Mouse (Mus musculus) embryonic facial prominence, embryonic 11.5 days (tissue): ENCODE measurements around the gene Gm20388. TPM values are rescaled to one million over a fixed set of nuclear protein-coding genes. Genes with fewer than 3 reads are reported as not detected.

Experiments used
- ATAC-seq: fragments of 200-750 bp; cut with Nextera tagmentation; replicated peaks from 2 replicates; pipeline ENCODE4 v1.8.0; 2017; ENCODE audit warnings: low read depth; ENCODE audit not compliant: insufficient number of reproducible peaks, low FRiP score, low TSS enrichment
- DNase-seq: peaks from one replicate; pipeline ENCODE4 v3.0.0-alpha.2; 2015; ENCODE audit warnings: low spot score
- H3K27ac ChIP-seq: fragments of 300-500 bp; sonication (generic); replicated peaks from 2 replicates; pipeline ENCODE4 v1.5.1; 2014; ENCODE audit warnings: mild to moderate bottlenecking, low read depth, low read length, control low read depth
- H3K27me3 ChIP-seq: fragments of 300-500 bp; sonication (generic); 2 replicates; pipeline ENCODE4 v1.6.1; 2014; ENCODE audit warnings: mild to moderate bottlenecking, low read length, moderate library complexity, mixed read lengths; ENCODE audit not compliant: control insufficient read depth, insufficient read depth
- H3K36me3 ChIP-seq: fragments of 300-500 bp; sonication (generic); replicated peaks from 2 replicates; pipeline ENCODE4 v1.6.1; 2014; ENCODE audit warnings: low read depth, mild to moderate bottlenecking, low read length, moderate library complexity, mixed read lengths; ENCODE audit not compliant: control insufficient read depth, insufficient read depth
- H3K4me1 ChIP-seq: fragments of 300-500 bp; sonication (generic); 2 replicates; pipeline ENCODE4 v1.6.1; 2014; ENCODE audit warnings: low read length, mixed read lengths; ENCODE audit not compliant: control insufficient read depth, insufficient read depth
- H3K4me2 ChIP-seq: fragments of 300-500 bp; sonication (generic); 2 replicates; pipeline ENCODE4 v1.6.1; 2014; ENCODE audit warnings: low read depth, mild to moderate bottlenecking, control low read depth, low read length, moderate library complexity
- H3K4me3 ChIP-seq: fragments of 300-500 bp; sonication (generic); 2 replicates; pipeline ENCODE4 v1.5.1; 2014; ENCODE audit warnings: low read depth, low read length, control low read depth
- H3K9ac ChIP-seq: fragments of 300-500 bp; sonication (generic); replicated peaks from 2 replicates; pipeline ENCODE4 v1.6.1; 2014; ENCODE audit warnings: mild to moderate bottlenecking, control low read depth, low read length
- H3K9me3 ChIP-seq: fragments of 300-500 bp; sonication (generic); replicated peaks from 2 replicates; pipeline ENCODE4 v1.6.1; 2016; ENCODE audit warnings: mild to moderate bottlenecking, low read length, inconsistent platforms, mixed read lengths; ENCODE audit not compliant: control insufficient read depth
- WGBS: fragments of 180-500 bp; shearing (Covaris S2); extraction: QIAGEN DNeasy Blood & Tissue Kit; methylation state at CpG from one replicate; pipeline ENCODE4 v1.1.7; 2014; 5-methylcytosine and 5-hydroxymethylcytosine counted together
- polyA plus RNA-seq: library from polyadenylated mRNA; unstranded; fragments of >200 nt; fragmentation: Nextera tagmentation; extraction: Ambion mirVana; gene quantifications from 2 replicates; pipeline ENCODE4 v1.2.1, GENCODE M21; 2014

Gene Gm20388
- polyA plus RNA-seq, 1 experiment from 2014 or later, result 3.1 TPM

DNA sequence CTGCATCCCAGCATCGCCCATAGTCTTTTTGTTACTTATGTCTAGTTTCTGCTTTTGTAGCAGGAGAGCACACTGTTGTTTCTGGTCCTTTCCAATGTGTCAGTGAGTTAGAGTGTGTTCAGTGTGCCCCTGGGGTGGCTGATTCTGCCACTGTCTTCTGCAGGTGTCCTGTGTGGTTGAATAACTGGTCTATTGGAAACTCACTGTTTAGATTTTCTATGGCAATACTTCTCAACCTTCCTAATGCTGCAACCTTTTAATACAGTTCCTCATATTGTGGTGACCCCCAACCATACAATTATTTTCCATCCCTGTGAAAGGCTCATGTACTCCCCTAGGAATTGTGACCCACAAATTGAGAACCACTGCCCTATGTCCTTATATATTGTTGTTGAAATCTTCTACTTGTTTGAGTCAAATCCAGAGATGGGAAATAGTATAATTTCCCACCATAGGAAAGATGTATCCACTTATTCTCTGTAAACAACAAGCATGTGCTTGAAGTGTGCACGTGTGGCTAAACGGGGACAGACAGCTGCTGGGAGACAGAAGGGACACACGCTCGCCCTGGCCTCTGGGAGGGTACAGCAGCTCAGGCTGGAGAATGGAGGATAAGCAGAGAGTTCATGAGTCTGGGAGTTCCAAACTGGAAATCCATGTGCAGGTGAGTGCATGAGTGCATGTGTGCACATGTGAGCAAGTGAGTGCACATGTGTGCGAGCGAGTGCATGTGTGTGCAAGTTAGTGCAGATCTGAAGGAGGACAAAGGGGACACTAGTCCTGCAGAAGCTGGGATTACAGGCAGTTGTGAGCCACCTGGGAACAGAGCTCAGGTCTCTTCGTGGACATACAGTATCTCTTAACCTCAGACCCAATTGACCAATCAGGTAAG, 1931.7 kb downstream of the Gm20388 start:
- Histone ChIP-seq H3K36me3 (no peaks in the 10 kb centered on the region), H3K4me1 (no peaks in the 10 kb centered on the region), H3K4me3 (no peak overlapping the region), H3K27ac (no peak overlapping the region), H3K4me2 (no peak overlapping the region), H3K27me3 (no peaks in the 10 kb centered on the region), H3K9me3 (no peaks in the 10 kb centered on the region), H3K9ac (no peak overlapping the region)
- 85% methylated on average over 8 of the region's 8 CpGs for WGBS
- DNase-seq, result no peak
- no peak for ATAC-seq

DNA sequence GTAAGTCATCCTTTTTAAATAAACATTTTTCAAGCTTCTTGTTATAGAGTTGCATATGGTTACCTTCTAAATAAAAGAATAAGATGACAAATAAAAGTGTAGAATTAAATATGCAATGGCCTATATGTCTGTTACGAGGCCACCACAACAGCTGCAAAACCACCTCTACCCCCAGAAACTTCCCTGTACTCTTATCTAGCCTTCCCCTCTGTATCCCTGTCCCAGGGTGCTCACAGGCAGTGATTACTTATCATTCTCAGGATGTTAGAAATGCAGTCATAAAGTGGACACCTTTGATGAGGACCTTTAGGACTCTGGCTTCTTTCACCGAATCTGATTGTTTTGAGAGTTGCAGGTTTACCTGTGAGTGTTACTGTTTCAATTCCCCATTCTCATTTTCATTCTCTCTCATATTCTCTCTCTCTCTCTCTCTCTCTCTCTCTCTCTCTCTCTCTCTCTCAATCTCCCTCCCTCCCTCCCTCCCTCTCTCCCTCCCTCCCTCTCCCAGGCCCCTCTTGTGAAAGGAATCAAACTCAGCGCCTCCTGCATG, 1932.6 kb downstream of the Gm20388 start:
- no peak overlapping the region for H3K4me3 ChIP-seq
- no peak overlapping the region for H3K27ac ChIP-seq
- H3K36me3 ChIP-seq, result no peaks in the 10 kb centered on the region
- no peak for ATAC-seq
- no peaks in the 10 kb centered on the region for H3K9me3 ChIP-seq
- H3K9ac ChIP-seq, result no peak overlapping the region
- H3K4me1 ChIP-seq, result no peaks in the 10 kb centered on the region
- no peaks in the 10 kb centered on the region for H3K27me3 ChIP-seq
- DNase-seq, result no peak
- H3K4me2 ChIP-seq, result no peak overlapping the region
- 82% methylated on average over 3 of the region's 3 CpGs for WGBS

DNA sequence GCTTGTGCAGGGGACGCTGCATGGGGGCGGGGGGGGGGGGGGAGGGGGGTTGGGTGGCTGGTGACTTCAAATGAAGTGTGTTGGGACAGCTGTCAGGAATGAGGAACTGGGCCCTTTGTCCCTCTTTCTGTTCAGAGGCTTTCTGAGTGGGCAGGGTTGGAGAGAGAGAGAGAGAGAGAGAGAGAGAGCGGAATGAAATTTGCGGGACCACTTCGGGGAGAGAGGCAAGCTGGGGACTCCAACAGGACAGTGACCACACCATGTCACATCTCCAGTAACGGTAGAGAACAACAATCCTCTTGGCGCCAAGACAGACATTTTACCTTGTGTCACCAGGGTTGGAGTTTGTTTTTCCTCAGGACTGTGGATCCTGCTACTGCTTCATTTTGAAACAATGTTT, 1934.1 kb downstream of the Gm20388 start:
- Histone ChIP-seq H3K9me3 (no peaks in the 10 kb centered on the region), H3K27me3 (no peaks in the 10 kb centered on the region)
- no peak for ATAC-seq

DNA sequence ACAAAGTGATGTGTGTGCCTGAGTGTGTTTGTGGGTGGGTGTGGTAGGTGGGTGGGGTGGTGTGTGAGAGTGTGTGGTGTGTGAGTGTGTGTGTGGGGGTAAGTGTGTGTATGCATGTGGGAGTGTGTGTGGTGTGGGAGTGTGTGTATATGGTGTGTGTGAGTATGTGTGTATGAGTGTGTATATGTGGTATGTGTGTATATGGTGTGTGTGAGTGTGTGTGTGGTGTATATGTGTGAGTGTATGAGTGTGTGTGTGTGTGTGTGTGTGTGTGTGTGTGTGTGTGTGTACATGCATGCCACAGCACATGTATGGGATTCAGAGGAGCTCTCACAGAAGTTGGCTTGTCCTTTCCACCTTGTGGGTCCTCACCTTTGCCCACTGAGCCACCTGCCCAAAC, 1936.2 kb downstream of the Gm20388 start:
- no peak overlapping the region for H3K27ac ChIP-seq
- no peaks in the 10 kb centered on the region for H3K4me1 ChIP-seq
- H3K9me3 ChIP-seq, result no peaks in the 10 kb centered on the region
- H3K4me2 ChIP-seq, result no peak overlapping the region
- no peak overlapping the region for H3K9ac ChIP-seq
- no peaks in the 10 kb centered on the region for H3K36me3 ChIP-seq
- H3K27me3 ChIP-seq, result no peaks in the 10 kb centered on the region
- no peak for DNase-seq
- H3K4me3 ChIP-seq, result no peak overlapping the region
- ATAC-seq, result no peak

More for the DNA sequence above, 1934.1 kb downstream of the Gm20388 start:
- no peak overlapping the region for H3K9ac ChIP-seq
- H3K4me2 ChIP-seq, result no peak overlapping the region
- H3K36me3 ChIP-seq, result no peaks in the 10 kb centered on the region
- H3K27ac ChIP-seq, result no peak overlapping the region
- 66% methylated on average over 6 of the region's 7 CpGs for WGBS
- no peak overlapping the region for H3K4me3 ChIP-seq
- no peaks in the 10 kb centered on the region for H3K4me1 ChIP-seq
- DNase-seq, result no peak

DNA sequence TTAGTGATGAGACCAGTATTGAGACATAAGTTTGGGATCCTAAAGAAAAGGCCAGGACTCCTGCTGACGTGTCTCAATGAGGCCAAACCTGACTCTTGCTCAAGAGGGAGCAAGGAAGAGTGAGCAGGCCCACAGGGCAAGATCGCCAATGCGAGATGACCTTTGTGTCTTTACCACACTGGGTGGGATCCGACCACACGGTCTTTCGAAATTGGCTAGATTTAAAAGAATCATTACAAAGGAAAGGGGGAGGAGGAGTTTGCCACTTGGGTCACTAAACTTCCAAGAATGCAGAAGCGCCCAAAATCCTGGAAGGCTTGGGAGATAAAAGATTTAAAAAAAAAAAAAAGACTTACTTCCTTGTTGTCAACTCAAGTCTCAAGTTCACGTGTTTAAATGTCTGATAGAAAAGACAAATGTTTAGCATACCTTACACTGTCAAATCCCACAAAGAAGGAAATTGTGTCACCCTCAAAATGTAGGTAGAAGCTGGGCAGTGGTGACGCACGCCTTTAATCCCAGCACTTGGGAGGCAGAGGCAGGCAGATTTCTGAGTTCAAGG, 1936.7 kb downstream of the Gm20388 start:
- H3K9me3 ChIP-seq, result no peaks in the 10 kb centered on the region
- no peak overlapping the region for H3K9ac ChIP-seq
- no peaks in the 10 kb centered on the region for H3K27me3 ChIP-seq
- H3K27ac ChIP-seq, result no peak overlapping the region
- DNase-seq, result no peak
- ATAC-seq, result no peak
- H3K36me3 ChIP-seq, result no peaks in the 10 kb centered on the region
- 77% methylated on average over 10 of the region's 10 CpGs for whole genome bisulfite sequencing
- no peak overlapping the region for H3K4me3 ChIP-seq
- H3K4me1 ChIP-seq, result no peaks in the 10 kb centered on the region
- H3K4me2 ChIP-seq, result no peak overlapping the region

DNA sequence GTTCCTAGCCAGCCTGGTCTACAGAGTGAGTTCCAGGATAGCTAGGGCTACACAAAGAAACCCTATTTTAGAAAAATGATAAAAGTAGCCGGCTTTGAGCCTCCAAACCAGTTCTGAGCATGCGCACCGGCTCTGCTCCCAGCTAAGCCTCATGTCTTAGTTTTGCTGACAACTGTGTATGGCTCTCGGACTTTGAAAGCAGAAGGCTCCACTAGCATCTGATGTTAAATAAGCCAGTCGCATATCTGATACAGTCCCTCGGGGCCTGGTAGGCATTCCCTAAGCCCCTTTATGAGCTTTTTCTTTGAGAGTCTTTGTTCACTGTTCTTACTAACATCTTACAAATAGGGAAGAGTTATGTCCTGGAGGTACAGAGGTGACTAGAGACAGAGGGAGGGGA, 1937.3 kb downstream of the Gm20388 start:
- Histone ChIP-seq H3K27me3 (no peaks in the 10 kb centered on the region), H3K4me3 (no peak overlapping the region), H3K4me2 (no peak overlapping the region), H3K9ac (no peak overlapping the region), H3K27ac (no peak overlapping the region), H3K9me3 (no peaks in the 10 kb centered on the region), H3K36me3 (no peaks in the 10 kb centered on the region), H3K4me1 (no peaks in the 10 kb centered on the region)
- ATAC-seq (no peak), DNase-seq (no peak)
- WGBS, result 76% methylated on average over 6 of the region's 6 CpGs

DNA sequence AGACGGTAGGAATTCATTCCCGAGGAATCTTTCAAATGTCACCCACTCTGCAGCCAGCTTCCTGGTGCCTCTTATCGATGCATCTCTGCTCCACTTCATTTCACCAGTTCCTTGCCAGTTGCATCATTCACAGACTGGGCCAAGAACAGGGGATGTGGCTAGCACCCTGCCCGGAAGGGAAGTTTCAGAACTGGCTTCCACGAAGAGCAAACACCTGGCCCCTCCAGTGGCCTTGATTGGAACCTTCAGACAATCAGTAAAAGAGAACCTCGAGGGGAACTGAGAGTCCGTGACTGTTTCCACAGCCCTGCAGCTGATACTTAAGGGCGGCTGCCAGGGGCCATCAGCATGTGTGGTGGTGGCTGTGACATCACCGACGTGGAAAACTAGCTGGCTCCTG, 1937.9 kb downstream of the Gm20388 start:
- DNase-seq, result no peak
- H3K9me3 ChIP-seq, result no peaks in the 10 kb centered on the region
- no peak for ATAC-seq
- no peak overlapping the region for H3K27ac ChIP-seq
- no peaks in the 10 kb centered on the region for H3K27me3 ChIP-seq
- H3K4me3 ChIP-seq, result no peak overlapping the region
- H3K4me1 ChIP-seq, result no peaks in the 10 kb centered on the region
- WGBS, result 66% methylated on average over 10 of the region's 10 CpGs
- no peak overlapping the region for H3K9ac ChIP-seq
- H3K36me3 ChIP-seq, result no peaks in the 10 kb centered on the region
- no peak overlapping the region for H3K4me2 ChIP-seq

DNA sequence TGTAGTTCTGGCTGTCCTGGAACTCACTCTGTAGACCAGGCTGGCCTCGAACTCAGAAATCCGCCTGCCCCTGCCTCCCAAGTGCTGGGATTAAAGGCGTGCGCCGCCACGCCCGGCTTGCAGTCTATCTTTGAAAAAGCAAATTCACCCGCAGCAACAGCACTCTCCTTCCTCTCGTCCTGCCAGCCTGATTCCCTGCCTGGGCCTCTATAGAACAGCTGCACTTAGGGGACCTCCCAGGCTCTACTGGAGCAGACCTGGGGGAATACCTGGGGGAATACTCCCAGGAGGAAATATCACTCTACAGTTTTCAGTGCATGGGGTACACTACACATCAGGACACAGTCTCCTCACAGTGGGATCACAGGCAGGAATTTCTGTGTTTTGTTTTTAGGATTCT, 1938.7 kb downstream of the Gm20388 start:
- no peaks in the 10 kb centered on the region for H3K27me3 ChIP-seq
- H3K4me2 ChIP-seq, result no peak overlapping the region
- ATAC-seq, result no peak
- no peak overlapping the region for H3K9ac ChIP-seq
- no peak for DNase-seq
- H3K36me3 ChIP-seq, result no peaks in the 10 kb centered on the region
- H3K9me3 ChIP-seq, result no peaks in the 10 kb centered on the region
- H3K4me1 ChIP-seq, result no peaks in the 10 kb centered on the region
- WGBS, result 73% methylated on average over 9 of the region's 9 CpGs
- no peak overlapping the region for H3K27ac ChIP-seq
- H3K4me3 ChIP-seq, result no peak overlapping the region
